Mouse (Mus musculus) lung, postnatal 36 days (tissue): ENCODE data around the gene Sel1l2.
"Not testable (repeated sequence)": the region's sequence is repeated elsewhere in the genome, so short reads cannot be mapped to it uniquely, and the experiment has no call there.

ENCODE experiments used
- DNase-seq: peaks from one replicate; pipeline ENCODE4 v3.0.0; 2022; ENCODE audit warnings: mixed read lengths

Sel1l2 gene

GRCm38 (mm10) chr2:140214519-140215027 is 174.9 kb downstream of the Sel1l2 start:
- DNase-seq, result no peak

- no peak for DNase-seq
These were observed 185.8 kb downstream of the Sel1l2 start for GRCm38 (mm10) chr2:140203756-140204155.

GRCm38 (mm10) chr2:140202573-140202972 is 186.9 kb downstream of the Sel1l2 start:
- no peak for DNase-seq

- DNase-seq, result no peak
These were observed 188.8 kb downstream of the Sel1l2 start for GRCm38 (mm10) chr2:140200713-140201112.

GRCm38 (mm10) chr2:140185685-140186210 is 203.8 kb downstream of the Sel1l2 start:
- not testable (repeated sequence) for DNase-seq
